Mouse (Mus musculus) E14TG2a.4 (cell line): ENCODE measurements around the gene Flywch1.

Experiments
- H3K27me3 ChIP-seq: 2 replicates; pipeline ENCODE4 v1.6.1; 2014; ENCODE audit warnings: low read length, control low read depth; ENCODE audit not compliant: insufficient read depth
- H3K36me3 ChIP-seq: 2 replicates; pipeline ENCODE4 v1.6.1; 2014; ENCODE audit warnings: low read length, control low read depth; ENCODE audit not compliant: insufficient read depth
- H3K4me1 ChIP-seq: replicated peaks from 2 replicates; pipeline ENCODE4 v1.6.1; 2014; ENCODE audit warnings: low read depth, low read length, control low read depth
- H3K4me3 ChIP-seq: replicated peaks from 2 replicates; pipeline ENCODE4 v1.5.1; 2014; ENCODE audit warnings: mild to moderate bottlenecking, low read length
- H3K9me3 ChIP-seq: 2 replicates; pipeline ENCODE4 v1.6.1; 2014; ENCODE audit warnings: low read length, control low read depth
- CTCF ChIP-seq: conservative IDR thresholded peaks from 2 replicates; pipeline ENCODE4 v1.5.1; 2014; ENCODE audit warnings: low read length
- NANOG ChIP-seq: IDR thresholded peaks from 2 replicates; pipeline ENCODE4 v1.6.1; 2014; ENCODE audit warnings: borderline replicate concordance, low read length, mixed read lengths
- POU5F1 ChIP-seq: IDR thresholded peaks from 2 replicates; pipeline ENCODE4 v1.6.1; 2014; ENCODE audit warnings: low read length, borderline replicate concordance

The Flywch1 gene

GRCm38 (mm10) chr17:23742941-23743340, 28.5 kb downstream of the Flywch1 start:
- TF ChIP-seq CTCF (no peak), POU5F1 (no peak), NANOG (no peak)
- H3K36me3 ChIP-seq, result no peaks in the 10 kb centered on the region
- H3K4me1 ChIP-seq, result peaks cover 75% of the 10 kb centered on the region
- peaks cover 95% of the 10 kb centered on the region for H3K27me3 ChIP-seq
- no peaks in the 10 kb centered on the region for H3K9me3 ChIP-seq
- peak overlapping the region; percentile 61 for H3K4me3 ChIP-seq

GRCm38 (mm10) chr17:23742210-23742793, 29.1 kb downstream of the Flywch1 start:
- H3K4me3 ChIP-seq, result peak overlapping the region; percentile 61
- peaks cover 79% of the 10 kb centered on the region for H3K4me1 ChIP-seq
- no peak for TF ChIP-seq POU5F1
- no peak for TF ChIP-seq CTCF
- no peak for TF ChIP-seq NANOG
- no peaks in the 10 kb centered on the region for H3K9me3 ChIP-seq
- H3K27me3 ChIP-seq, result peaks cover 95% of the 10 kb centered on the region
- no peaks in the 10 kb centered on the region for H3K36me3 ChIP-seq

GRCm38 (mm10) chr17:23741359-23742209, 29.8 kb downstream of the Flywch1 start:
- H3K9me3 ChIP-seq, result no peaks in the 10 kb centered on the region
- peaks cover 5% of the 10 kb centered on the region for H3K36me3 ChIP-seq
- peaks cover 97% of the 10 kb centered on the region for H3K27me3 ChIP-seq
- peaks cover 79% of the 10 kb centered on the region for H3K4me1 ChIP-seq
- peak overlapping the region; percentile 61 for H3K4me3 ChIP-seq
- TF ChIP-seq CTCF (no peak), NANOG (no peak), POU5F1 (no peak)

- Histone ChIP-seq H3K4me3 (peak within 1 kb of the TSS; percentile 82), H3K36me3 (peaks cover 14% of the 10 kb centered on the region), H3K4me1 (peaks cover 71% of the 10 kb centered on the region), H3K27me3 (peaks cover 90% of the 10 kb centered on the region), H3K9me3 (no peaks in the 10 kb centered on the region)
- TF ChIP-seq CTCF (no peak), POU5F1 (no peak), NANOG (no peak)
Measured at GRCm38 (mm10) chr17:23740598-23741021, 30.8 kb downstream of the Flywch1 start, which contains the start of gene Paqr4. TSS of gene Paqr4 (minus strand) at chr17:23740867.

- Histone ChIP-seq H3K27me3 (peaks cover 86% of the 10 kb centered on the region), H3K4me1 (peaks cover 66% of the 10 kb centered on the region), H3K9me3 (no peaks in the 10 kb centered on the region), H3K36me3 (peaks cover 19% of the 10 kb centered on the region), H3K4me3 (peak overlapping the region; percentile 82)
- TF ChIP-seq NANOG, result no peak
- TF ChIP-seq CTCF, result no peak
- no peak for TF ChIP-seq POU5F1
Measured at GRCm38 (mm10) chr17:23740136-23740584, 31.2 kb downstream of the Flywch1 start.

- Histone ChIP-seq H3K36me3 (peaks cover 26% of the 10 kb centered on the region), H3K27me3 (peaks cover 79% of the 10 kb centered on the region), H3K4me3 (peak overlapping the region; percentile 82), H3K9me3 (no peaks in the 10 kb centered on the region), H3K4me1 (peaks cover 59% of the 10 kb centered on the region)
- TF ChIP-seq NANOG (no peak), CTCF (no peak), POU5F1 (no peak)
Measured at GRCm38 (mm10) chr17:23739202-23740135, 31.9 kb downstream of the Flywch1 start.

GRCm38 (mm10) chr17:23738836-23739201, 32.6 kb downstream of the Flywch1 start:
- peaks cover 57% of the 10 kb centered on the region for H3K4me1 ChIP-seq
- peaks cover 32% of the 10 kb centered on the region for H3K36me3 ChIP-seq
- H3K4me3 ChIP-seq, result peak overlapping the region; percentile 82
- no peaks in the 10 kb centered on the region for H3K9me3 ChIP-seq
- no peak for TF ChIP-seq CTCF
- TF ChIP-seq NANOG, result no peak
- no peak for TF ChIP-seq POU5F1
- H3K27me3 ChIP-seq, result peaks cover 73% of the 10 kb centered on the region
